Mouse (Mus musculus) liver, embryonic 16.5 days (tissue): Measurements from ENCODE around the gene Xirp1. TPM values are rescaled to one million over a fixed set of nuclear protein-coding genes. Genes with fewer than 3 reads are reported as not detected.
A peak's percentile ranks its signal among the peaks of the same experiment; 100 is the strongest.

Experiments
- ATAC-seq: fragments of 200-750 bp; cut with Nextera tagmentation; 2 replicates; pipeline ENCODE4 v1.8.0; 2017; ENCODE audit warnings: low read depth, mild to moderate bottlenecking, moderate number of reproducible peaks, moderate library complexity
- H3K27ac ChIP-seq: fragments of 300-500 bp; sonication (generic); 2 replicates; pipeline ENCODE4 v1.5.1; 2014; ENCODE audit warnings: mild to moderate bottlenecking, low read length
- H3K27me3 ChIP-seq: fragments of 300-500 bp; sonication (generic); 2 replicates; pipeline ENCODE4 v1.6.1; 2014; ENCODE audit warnings: low read depth, low read length, mixed read lengths; ENCODE audit not compliant: control insufficient read depth, insufficient read depth
- H3K36me3 ChIP-seq: fragments of 300-500 bp; sonication (generic); 2 replicates; pipeline ENCODE4 v1.6.1; 2014; ENCODE audit warnings: mild to moderate bottlenecking; ENCODE audit not compliant: control insufficient read depth, insufficient read depth
- H3K4me1 ChIP-seq: fragments of 300-500 bp; sonication (generic); 2 replicates; pipeline ENCODE4 v1.6.1; 2014; ENCODE audit warnings: low read depth, low read length, mixed read lengths; ENCODE audit not compliant: control insufficient read depth
- H3K4me2 ChIP-seq: fragments of 300-500 bp; sonication (generic); 2 replicates; pipeline ENCODE4 v1.6.1; 2014; ENCODE audit warnings: low read depth, low read length, mixed read lengths
- H3K4me3 ChIP-seq: fragments of 300-500 bp; sonication (generic); 2 replicates; pipeline ENCODE4 v1.5.1; 2014; ENCODE audit warnings: low read depth, mild to moderate bottlenecking, low read length
- H3K9ac ChIP-seq: fragments of 300-500 bp; sonication (generic); 2 replicates; pipeline ENCODE4 v1.6.1; 2014; ENCODE audit warnings: low read depth, low read length
- H3K9me3 ChIP-seq: fragments of 300-500 bp; sonication (generic); replicated peaks from 2 replicates; pipeline ENCODE4 v1.6.1; 2016; ENCODE audit warnings: low read length; ENCODE audit not compliant: control insufficient read depth
- WGBS: fragments of 180-500 bp; shearing (Covaris S2); extraction: QIAGEN DNeasy Blood & Tissue Kit; methylation state at CpG from one replicate; pipeline ENCODE4 v1.1.7; 2014; ENCODE audit not compliant: insufficient replicate concordance; 5-methylcytosine and 5-hydroxymethylcytosine counted together
- polyA plus RNA-seq: library from polyadenylated mRNA; unstranded; fragments of >200 nt; fragmentation: Nextera tagmentation; extraction: Ambion mirVana; gene quantifications from 2 replicates; pipeline ENCODE4 v1.2.1, GENCODE M21; 2015

Xirp1 gene
- polyA plus RNA-seq, 1 experiment from 2014 or later: 0.26 TPM

- Histone ChIP-seq H3K9ac (peak overlapping the region; percentile 52), H3K4me1 (peaks cover 13% of the 10 kb centered on the region), H3K4me3 (peak overlapping the region; percentile 58), H3K27me3 (no peaks in the 10 kb centered on the region), H3K27ac (peak overlapping the region; percentile 74), H3K36me3 (no peaks in the 10 kb centered on the region), H3K4me2 (peak overlapping the region; percentile 75), H3K9me3 (no peaks in the 10 kb centered on the region)
- peak; percentile 90 for ATAC-seq
- WGBS: 7% methylated on average over 31 of the region's 31 CpGs
Observed at GRCm38 (mm10) chr9:120001945-120002725, 21.3 kb downstream of the Xirp1 start.

GRCm38 (mm10) chr9:120000761-120001160 lies 22.6 kb downstream of the Xirp1 start:
- Histone ChIP-seq H3K4me3 (no peak overlapping the region), H3K27me3 (no peaks in the 10 kb centered on the region), H3K4me1 (peaks cover 13% of the 10 kb centered on the region), H3K9me3 (no peaks in the 10 kb centered on the region), H3K27ac (no peak overlapping the region), H3K36me3 (no peaks in the 10 kb centered on the region), H3K4me2 (no peak overlapping the region), H3K9ac (no peak overlapping the region)
- WGBS: 49% methylated on average over 5 of the region's 5 CpGs
- ATAC-seq: 0 out of 2 replicates have a peak, but pooled peaks have one; percentile 6

GRCm38 (mm10) chr9:119999636-120000035 lies 23.8 kb downstream of the Xirp1 start:
- Histone ChIP-seq H3K4me3 (no peak overlapping the region), H3K4me2 (no peak overlapping the region), H3K9ac (no peak overlapping the region), H3K36me3 (no peaks in the 10 kb centered on the region), H3K9me3 (no peaks in the 10 kb centered on the region), H3K27me3 (no peaks in the 10 kb centered on the region), H3K27ac (no peak overlapping the region), H3K4me1 (peaks cover 13% of the 10 kb centered on the region)
- 63% methylated on average over 6 of the region's 6 CpGs for WGBS
- ATAC-seq: no peak

- Histone ChIP-seq H3K4me3 (no peak overlapping the region), H3K36me3 (no peaks in the 10 kb centered on the region), H3K9ac (no peak overlapping the region), H3K4me2 (no peak overlapping the region), H3K27me3 (no peaks in the 10 kb centered on the region), H3K4me1 (peaks cover 13% of the 10 kb centered on the region), H3K9me3 (no peaks in the 10 kb centered on the region), H3K27ac (no peak overlapping the region)
- 58% methylated on average over 1 of the region's 1 CpGs for WGBS
- ATAC-seq: no peak
Observed at GRCm38 (mm10) chr9:119998776-119999175, 24.6 kb downstream of the Xirp1 start.

DNA sequence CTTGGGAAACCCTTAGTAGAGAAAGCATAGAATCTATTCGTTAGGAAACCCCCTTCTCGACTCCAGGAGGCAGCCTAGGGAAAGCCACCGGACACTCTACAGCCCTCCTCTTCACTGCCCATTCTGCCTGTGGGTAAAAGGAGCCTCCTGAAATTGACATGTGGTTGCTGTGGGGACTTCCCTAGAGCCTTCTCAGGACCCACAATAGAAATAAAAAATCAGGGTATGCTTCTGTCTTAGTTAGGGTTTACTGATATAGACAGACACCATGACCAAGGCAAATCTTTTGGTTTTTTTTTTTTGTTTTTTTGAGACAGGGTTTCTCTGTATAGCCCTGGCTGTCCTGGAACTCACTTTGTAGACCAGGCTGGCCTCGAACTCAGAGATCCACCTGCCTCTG lies 27.3 kb downstream of the Xirp1 start:
- H3K9me3 ChIP-seq: no peaks in the 10 kb centered on the region
- no peak for ATAC-seq
- 55% methylated on average over 4 of the region's 4 CpGs for WGBS

GRCm38 (mm10) chr9:119994207-119994606 lies 29.2 kb downstream of the Xirp1 start:
- Histone ChIP-seq H3K9me3 (no peaks in the 10 kb centered on the region), H3K4me1 (no peaks in the 10 kb centered on the region), H3K36me3 (no peaks in the 10 kb centered on the region), H3K27ac (no peak overlapping the region), H3K27me3 (no peaks in the 10 kb centered on the region), H3K4me2 (no peak overlapping the region), H3K4me3 (no peak overlapping the region), H3K9ac (no peak overlapping the region)
- no peak for ATAC-seq
- WGBS: 34% methylated on average over 7 of the region's 7 CpGs

More for the DNA sequence above, 27.3 kb downstream of the Xirp1 start:
- Histone ChIP-seq H3K9ac (no peak overlapping the region), H3K4me1 (no peaks in the 10 kb centered on the region; the same call in 1 of the 2 replicates), H3K4me2 (no peak overlapping the region), H3K27me3 (no peaks in the 10 kb centered on the region), H3K4me3 (no peak overlapping the region), H3K27ac (no peak overlapping the region), H3K36me3 (no peaks in the 10 kb centered on the region)

GRCm38 (mm10) chr9:119993092-119993844 lies 30.1 kb downstream of the Xirp1 start:
- Histone ChIP-seq H3K9me3 (no peaks in the 10 kb centered on the region), H3K27me3 (no peaks in the 10 kb centered on the region), H3K4me1 (no peaks in the 10 kb centered on the region), H3K4me2 (no peak overlapping the region), H3K4me3 (no peak overlapping the region), H3K9ac (no peak overlapping the region), H3K27ac (no peak overlapping the region), H3K36me3 (no peaks in the 10 kb centered on the region)
- 24% methylated on average over 10 of the region's 10 CpGs for WGBS
- ATAC-seq: no peak

DNA sequence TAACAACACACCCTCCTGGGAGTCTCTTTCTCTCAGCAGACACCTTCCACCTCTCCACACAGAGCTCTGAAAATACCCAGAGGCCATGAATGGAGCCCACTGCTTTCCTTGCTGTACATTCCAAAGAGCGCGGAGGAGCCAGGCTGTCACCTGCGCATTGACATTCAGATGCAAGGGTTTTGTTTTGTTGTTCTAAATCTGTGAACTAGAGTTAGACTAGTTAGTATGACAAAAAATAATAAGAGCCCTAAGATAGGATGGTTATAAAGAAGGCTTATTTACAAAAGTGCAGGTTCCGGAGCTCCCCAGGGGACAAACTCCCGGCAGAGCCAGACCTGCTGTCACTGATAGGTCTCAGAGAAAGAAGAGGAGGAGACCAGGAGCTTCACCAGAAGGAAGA lies 32.1 kb downstream of the Xirp1 start:
- H3K4me2 ChIP-seq: no peak overlapping the region
- H3K27ac ChIP-seq: no peak overlapping the region
- ATAC-seq: no peak
- no peak overlapping the region for H3K4me3 ChIP-seq
- no peaks in the 10 kb centered on the region for H3K27me3 ChIP-seq
- no peaks in the 10 kb centered on the region for H3K4me1 ChIP-seq
- no peaks in the 10 kb centered on the region for H3K36me3 ChIP-seq
- H3K9me3 ChIP-seq: no peaks in the 10 kb centered on the region
- no peak overlapping the region for H3K9ac ChIP-seq
- WGBS: 51% methylated on average over 5 of the region's 5 CpGs

- ATAC-seq: no peak
- 45% methylated on average over 7 of the region's 7 CpGs for WGBS
- H3K9me3 ChIP-seq: no peaks in the 10 kb centered on the region
- H3K4me3 ChIP-seq: no peak overlapping the region
- no peak overlapping the region for H3K4me2 ChIP-seq
- no peaks in the 10 kb centered on the region for H3K36me3 ChIP-seq
- peaks cover 11% of the 10 kb centered on the region for H3K27me3 ChIP-seq
- no peak overlapping the region for H3K27ac ChIP-seq
- H3K9ac ChIP-seq: no peak overlapping the region
- H3K4me1 ChIP-seq: peaks cover 8% of the 10 kb centered on the region
Observed at GRCm38 (mm10) chr9:119988304-119988703, 35.1 kb downstream of the Xirp1 start.
